Mouse (Mus musculus): Measurements from ENCODE around the gene Plod2. TPM values are rescaled to one million over a fixed set of nuclear protein-coding genes. Genes with fewer than 3 reads are reported as not detected.

The Plod2 gene
- polyA plus RNA-seq, 1 experiment from 2014 or later: 10.8 TPM

DNA sequence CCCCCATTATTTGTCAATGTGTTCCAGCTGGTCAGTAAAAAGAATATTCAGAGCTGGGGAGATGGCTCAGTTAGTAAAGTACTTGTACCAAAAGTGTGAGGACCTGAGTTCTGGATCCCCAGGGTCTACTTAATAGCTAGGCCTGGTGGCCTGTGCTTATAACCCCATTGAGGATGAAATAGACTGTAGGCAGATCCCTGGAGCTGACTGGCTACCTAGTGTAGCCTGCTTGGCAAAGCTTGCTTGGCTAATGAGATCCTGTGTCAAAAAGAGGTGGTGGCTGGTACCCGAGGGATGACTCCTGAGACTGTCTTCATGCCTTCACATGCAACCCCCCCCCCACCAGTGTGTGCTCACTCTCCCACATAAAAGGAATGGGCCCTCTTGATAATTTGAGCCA lies 2.1 kb downstream of the Plod2 start:
- Histone ChIP-seq H3K36me3 (no peaks in the 10 kb centered on the region), H3K27ac (replicated peaks) (no peak overlapping the region)
- 73% methylated on average over 1 of the region's 1 CpGs for WGBS

DNA sequence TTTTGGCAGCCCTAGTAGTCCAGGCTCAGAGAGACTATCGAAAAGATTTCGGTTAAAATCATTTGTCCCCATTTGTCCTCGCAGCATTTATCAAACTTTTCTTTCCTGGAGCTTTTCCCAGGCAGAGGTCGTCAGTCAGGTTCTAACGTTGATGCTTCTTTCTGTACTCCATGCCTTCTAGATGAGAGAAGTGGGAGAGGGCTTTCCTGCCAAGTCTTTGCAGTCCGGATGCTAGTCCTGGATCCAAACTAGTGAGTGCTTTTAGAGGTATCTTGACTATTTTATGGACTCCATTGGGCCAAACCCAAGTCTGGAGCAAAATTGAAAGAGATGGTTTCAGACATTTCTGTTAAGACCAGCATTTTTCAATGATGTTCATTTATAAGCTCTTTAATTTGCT lies 3.0 kb downstream of the Plod2 start:
- Histone ChIP-seq H3K4me1 (peaks cover 12% of the 10 kb centered on the region; the same call in 1 of the 2 replicates), H3K27ac (replicated peaks) (no peak overlapping the region), H3K9me3 (no peaks in the 10 kb centered on the region), H3K9ac (replicated peaks) (no peak overlapping the region), H3K4me3 (no peak overlapping the region), H3K27me3 (no peaks in the 10 kb centered on the region), H3K4me2 (replicated peaks) (no peak overlapping the region), H3K36me3 (no peaks in the 10 kb centered on the region)
- ATAC-seq (replicated peaks): no peak
- WGBS: 86% methylated on average over 6 of the region's 6 CpGs

More for the DNA sequence above, 2.1 kb downstream of the Plod2 start:
- peaks cover 12% of the 10 kb centered on the region; the same call in 1 of the 2 replicates for H3K4me1 ChIP-seq
- no peak for ATAC-seq (replicated peaks)
- no peak overlapping the region for H3K9ac ChIP-seq (replicated peaks)
- no peak overlapping the region for H3K4me3 ChIP-seq
- no peaks in the 10 kb centered on the region for H3K27me3 ChIP-seq
- H3K9me3 ChIP-seq: no peaks in the 10 kb centered on the region
- no peak overlapping the region for H3K4me2 ChIP-seq (replicated peaks)

DNA sequence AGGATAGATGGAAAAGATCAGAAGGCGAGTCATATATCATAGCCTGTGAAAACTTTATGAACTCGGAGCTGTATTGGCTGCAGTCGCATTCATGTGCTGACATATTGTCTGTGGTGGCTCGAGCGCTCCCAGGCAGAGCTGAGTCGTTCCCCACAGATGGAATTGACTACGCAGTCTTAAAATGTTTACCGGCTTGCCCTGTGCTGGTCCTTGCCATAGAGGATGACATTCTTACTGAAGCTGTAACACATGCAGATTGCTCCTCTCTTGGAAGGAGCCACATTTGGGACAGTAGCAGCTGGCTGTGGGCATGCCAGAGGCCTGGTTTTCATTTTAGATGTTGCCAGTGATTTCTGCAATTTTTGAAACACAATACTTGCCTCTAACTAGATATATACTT lies 4.4 kb downstream of the Plod2 start:
- Histone ChIP-seq H3K9me3 (no peaks in the 10 kb centered on the region), H3K27me3 (no peaks in the 10 kb centered on the region), H3K4me3 (no peak overlapping the region), H3K36me3 (no peaks in the 10 kb centered on the region), H3K9ac (replicated peaks) (no peak overlapping the region), H3K4me1 (peaks cover 10% of the 10 kb centered on the region; the same call in 1 of the 2 replicates), H3K4me2 (replicated peaks) (no peak overlapping the region), H3K27ac (replicated peaks) (no peak overlapping the region)
- ATAC-seq (replicated peaks): no peak
- 86% methylated on average over 8 of the region's 8 CpGs for WGBS

DNA sequence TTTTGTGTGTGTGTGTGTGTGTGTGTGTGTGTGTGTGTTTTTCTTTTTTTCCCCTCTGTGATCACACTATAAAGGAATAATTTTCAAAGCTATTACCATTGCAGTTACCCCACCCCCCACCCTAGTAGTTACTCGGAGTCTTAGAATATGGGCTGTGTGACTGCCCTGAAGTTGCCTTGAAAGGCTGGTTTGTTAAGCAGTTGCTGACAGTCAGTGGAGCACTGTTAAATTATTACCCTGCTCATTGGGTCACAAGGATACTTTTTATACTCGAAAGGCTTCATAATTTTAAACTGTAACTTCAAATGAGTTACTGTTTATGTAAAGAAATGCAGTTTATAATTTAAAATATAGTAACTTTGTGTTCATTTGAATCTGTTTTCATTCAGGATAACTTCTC lies 5.1 kb downstream of the Plod2 start:
- Histone ChIP-seq H3K27me3 (no peaks in the 10 kb centered on the region), H3K27ac (replicated peaks) (no peak overlapping the region), H3K4me3 (no peak overlapping the region), H3K36me3 (no peaks in the 10 kb centered on the region), H3K4me1 (peaks cover 5% of the 10 kb centered on the region; the same call in 1 of the 2 replicates), H3K9ac (replicated peaks) (no peak overlapping the region), H3K9me3 (no peaks in the 10 kb centered on the region), H3K4me2 (replicated peaks) (no peak overlapping the region)
- WGBS: 53% methylated on average over 2 of the region's 2 CpGs
- ATAC-seq (replicated peaks): no peak

DNA sequence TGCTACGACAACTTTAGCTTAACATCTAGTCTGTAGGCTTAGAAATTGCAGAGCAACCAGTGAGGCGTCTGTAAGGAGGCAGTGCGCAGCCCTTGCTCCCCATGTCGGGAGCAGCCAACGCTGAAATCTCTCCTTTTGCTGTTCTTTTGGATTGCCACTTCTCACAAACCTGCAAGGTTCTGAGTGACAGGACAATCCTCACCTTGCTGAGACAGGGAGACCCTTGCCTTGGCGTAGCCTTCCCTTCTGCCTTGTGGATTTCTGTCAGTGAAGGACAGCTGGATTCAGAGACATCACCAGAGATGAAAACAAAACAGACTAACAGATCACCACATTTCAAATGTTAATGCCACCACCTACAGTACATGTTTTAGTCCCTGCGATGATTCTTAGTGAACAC lies 5.8 kb downstream of the Plod2 start:
- no peak for ATAC-seq (replicated peaks)
- WGBS: 92% methylated on average over 7 of the region's 7 CpGs
- no peaks in the 10 kb centered on the region for H3K27me3 ChIP-seq
- no peak overlapping the region for H3K4me2 ChIP-seq (replicated peaks)
- H3K4me3 ChIP-seq: no peak overlapping the region
- H3K36me3 ChIP-seq: no peaks in the 10 kb centered on the region
- H3K9ac ChIP-seq (replicated peaks): no peak overlapping the region
- no peaks in the 10 kb centered on the region for H3K9me3 ChIP-seq
- peaks cover 4% of the 10 kb centered on the region; the same call in 1 of the 2 replicates for H3K4me1 ChIP-seq
- H3K27ac ChIP-seq (replicated peaks): no peak overlapping the region

DNA sequence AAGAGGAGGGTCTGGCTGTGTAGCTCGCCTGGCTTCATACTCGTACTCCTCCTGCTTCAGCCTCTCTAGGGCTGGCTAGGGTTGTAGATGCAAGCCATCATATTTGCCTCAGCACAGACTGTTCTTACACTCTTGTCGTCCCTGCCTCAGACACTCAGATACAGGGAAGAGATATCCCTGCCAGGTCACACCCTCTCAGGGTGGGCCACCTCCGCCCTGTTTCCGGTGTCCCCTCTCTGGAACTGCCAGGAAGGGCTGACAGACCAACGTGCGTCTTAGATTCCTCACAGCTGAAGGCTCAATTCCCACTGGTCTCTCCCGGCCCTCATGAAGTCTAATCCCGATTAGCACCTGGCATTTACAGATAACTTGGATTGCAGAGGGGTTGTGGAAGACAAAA lies 6.6 kb downstream of the Plod2 start:
- WGBS: 89% methylated on average over 9 of the region's 9 CpGs
- H3K9ac ChIP-seq (replicated peaks): no peak overlapping the region
- ATAC-seq (replicated peaks): no peak
- H3K4me3 ChIP-seq: no peak overlapping the region
- no peaks in the 10 kb centered on the region for H3K9me3 ChIP-seq
- no peaks in the 10 kb centered on the region for H3K4me1 ChIP-seq
- H3K36me3 ChIP-seq: no peaks in the 10 kb centered on the region
- no peak overlapping the region for H3K4me2 ChIP-seq (replicated peaks)
- no peak overlapping the region for H3K27ac ChIP-seq (replicated peaks)
- H3K27me3 ChIP-seq: no peaks in the 10 kb centered on the region

DNA sequence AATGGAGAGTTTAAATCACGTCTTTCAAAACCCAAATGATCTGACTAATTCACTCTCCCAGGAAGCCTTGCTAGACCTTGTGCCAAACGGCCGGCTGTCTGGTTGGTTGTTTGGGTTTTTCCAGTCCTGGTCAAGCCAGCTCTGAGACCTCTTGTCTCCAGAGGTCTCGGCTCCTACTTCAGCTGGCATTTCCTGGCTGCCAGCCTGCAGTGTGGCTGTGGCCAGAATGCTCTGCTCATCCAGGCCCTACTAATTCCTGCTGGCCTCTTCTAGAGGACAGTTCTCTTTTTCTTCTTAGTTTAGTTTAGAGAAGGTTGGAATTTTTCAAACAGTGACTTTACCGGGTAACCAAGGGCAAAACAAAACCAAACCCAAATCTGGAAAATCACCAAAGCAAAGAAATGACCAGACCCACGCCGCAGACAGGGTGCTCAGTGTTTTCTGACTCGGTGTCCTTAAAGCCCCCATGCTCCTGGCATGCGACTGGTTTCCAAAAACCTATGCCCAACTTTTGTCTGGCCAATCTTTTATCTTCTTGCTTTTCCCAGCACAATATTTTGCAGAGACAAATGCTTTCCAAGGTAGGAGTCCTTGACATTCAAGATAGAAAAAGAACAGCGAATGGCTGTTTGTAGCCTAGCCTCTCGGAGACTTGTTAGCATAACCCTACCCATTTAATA lies 7.9 kb downstream of the Plod2 start:
- Histone ChIP-seq H3K9ac (replicated peaks) (no peak overlapping the region), H3K4me2 (replicated peaks) (no peak overlapping the region), H3K4me1 (no peaks in the 10 kb centered on the region), H3K4me3 (no peak overlapping the region), H3K9me3 (no peaks in the 10 kb centered on the region), H3K27me3 (no peaks in the 10 kb centered on the region), H3K36me3 (no peaks in the 10 kb centered on the region), H3K27ac (replicated peaks) (no peak overlapping the region)
- ATAC-seq (replicated peaks): no peak
- WGBS: 86% methylated on average over 11 of the region's 11 CpGs

DNA sequence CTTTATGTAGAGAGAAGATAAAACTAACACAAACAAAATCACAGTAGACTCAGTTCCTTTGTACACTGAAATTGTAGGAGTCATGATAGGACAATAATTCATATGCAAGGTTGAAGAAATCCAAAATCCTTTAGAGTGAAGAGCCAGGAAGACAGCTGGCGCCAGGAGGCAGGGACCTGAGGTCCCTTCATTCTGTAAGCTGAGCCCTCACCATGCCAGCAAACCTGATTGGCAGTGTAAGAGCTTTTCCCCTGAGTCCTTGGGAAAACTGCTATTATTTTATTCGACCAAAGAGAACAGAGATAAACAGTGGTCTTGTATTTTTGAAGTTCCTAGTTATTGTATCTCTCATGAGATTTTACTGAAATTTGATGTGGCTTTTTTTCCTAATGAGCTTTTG lies 9.0 kb downstream of the Plod2 start:
- Histone ChIP-seq H3K4me3 (no peak overlapping the region), H3K27ac (replicated peaks) (no peak overlapping the region), H3K4me1 (no peaks in the 10 kb centered on the region), H3K9ac (replicated peaks) (no peak overlapping the region), H3K9me3 (no peaks in the 10 kb centered on the region), H3K36me3 (no peaks in the 10 kb centered on the region), H3K27me3 (no peaks in the 10 kb centered on the region), H3K4me2 (replicated peaks) (no peak overlapping the region)
- no peak for ATAC-seq (replicated peaks)
- WGBS: 75% methylated on average over 2 of the region's 2 CpGs

DNA sequence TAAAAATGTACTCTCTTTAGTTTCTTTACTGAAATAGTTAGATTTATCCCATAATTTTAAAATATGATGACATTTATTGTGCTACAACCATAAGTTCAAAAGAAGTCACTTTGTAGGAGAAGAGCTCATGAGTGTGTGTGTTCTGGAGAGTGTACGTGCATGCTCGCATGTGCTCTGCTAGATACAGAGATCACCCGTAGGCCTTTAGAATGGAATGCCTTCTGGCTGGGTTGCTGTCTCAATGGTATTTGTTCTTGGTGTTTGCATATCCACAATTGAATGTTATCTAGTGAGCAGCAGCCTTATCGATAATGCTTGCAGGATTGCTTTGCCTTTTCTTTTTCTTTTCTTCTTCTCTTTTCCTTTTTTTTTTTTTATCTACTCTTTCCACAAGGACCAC lies 9.6 kb downstream of the Plod2 start:
- no peaks in the 10 kb centered on the region for H3K9me3 ChIP-seq
- 88% methylated on average over 4 of the region's 4 CpGs for WGBS

DNA sequence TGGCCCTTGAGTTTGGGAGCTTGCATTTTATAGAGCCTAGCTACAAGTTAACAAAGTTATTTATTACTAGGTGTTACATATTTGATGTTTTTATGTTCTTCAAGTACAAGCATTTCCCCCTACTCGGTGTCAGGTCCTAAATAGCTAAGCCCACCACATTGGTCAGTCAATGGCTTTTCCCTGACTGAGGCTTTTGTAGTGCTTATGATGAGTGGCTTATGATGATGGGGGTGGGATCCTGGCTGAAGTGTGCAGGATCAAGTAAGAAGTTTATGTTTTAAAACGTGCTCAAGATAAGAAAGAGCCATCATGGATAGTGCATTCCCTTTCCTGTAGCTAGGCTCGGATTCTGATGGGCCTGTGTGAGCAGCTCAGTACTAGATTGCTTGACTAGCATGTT lies 10.7 kb downstream of the Plod2 start:
- no peak overlapping the region for H3K27ac ChIP-seq (replicated peaks)
- no peaks in the 10 kb centered on the region for H3K27me3 ChIP-seq
- no peak for ATAC-seq (replicated peaks)
- H3K9ac ChIP-seq (replicated peaks): no peak overlapping the region
- H3K36me3 ChIP-seq: no peaks in the 10 kb centered on the region
- H3K4me2 ChIP-seq (replicated peaks): no peak overlapping the region
- WGBS: 89% methylated on average over 3 of the region's 3 CpGs
- no peaks in the 10 kb centered on the region for H3K9me3 ChIP-seq
- H3K4me3 ChIP-seq: no peak overlapping the region
- no peaks in the 10 kb centered on the region for H3K4me1 ChIP-seq

More for the DNA sequence above, 9.6 kb downstream of the Plod2 start:
- ATAC-seq (replicated peaks): no peak
- H3K4me1 ChIP-seq: no peaks in the 10 kb centered on the region
- H3K4me3 ChIP-seq: no peak overlapping the region
- H3K27ac ChIP-seq (replicated peaks): no peak overlapping the region
- H3K9ac ChIP-seq (replicated peaks): no peak overlapping the region
- H3K4me2 ChIP-seq (replicated peaks): no peak overlapping the region
- H3K36me3 ChIP-seq: no peaks in the 10 kb centered on the region
- no peaks in the 10 kb centered on the region for H3K27me3 ChIP-seq

DNA sequence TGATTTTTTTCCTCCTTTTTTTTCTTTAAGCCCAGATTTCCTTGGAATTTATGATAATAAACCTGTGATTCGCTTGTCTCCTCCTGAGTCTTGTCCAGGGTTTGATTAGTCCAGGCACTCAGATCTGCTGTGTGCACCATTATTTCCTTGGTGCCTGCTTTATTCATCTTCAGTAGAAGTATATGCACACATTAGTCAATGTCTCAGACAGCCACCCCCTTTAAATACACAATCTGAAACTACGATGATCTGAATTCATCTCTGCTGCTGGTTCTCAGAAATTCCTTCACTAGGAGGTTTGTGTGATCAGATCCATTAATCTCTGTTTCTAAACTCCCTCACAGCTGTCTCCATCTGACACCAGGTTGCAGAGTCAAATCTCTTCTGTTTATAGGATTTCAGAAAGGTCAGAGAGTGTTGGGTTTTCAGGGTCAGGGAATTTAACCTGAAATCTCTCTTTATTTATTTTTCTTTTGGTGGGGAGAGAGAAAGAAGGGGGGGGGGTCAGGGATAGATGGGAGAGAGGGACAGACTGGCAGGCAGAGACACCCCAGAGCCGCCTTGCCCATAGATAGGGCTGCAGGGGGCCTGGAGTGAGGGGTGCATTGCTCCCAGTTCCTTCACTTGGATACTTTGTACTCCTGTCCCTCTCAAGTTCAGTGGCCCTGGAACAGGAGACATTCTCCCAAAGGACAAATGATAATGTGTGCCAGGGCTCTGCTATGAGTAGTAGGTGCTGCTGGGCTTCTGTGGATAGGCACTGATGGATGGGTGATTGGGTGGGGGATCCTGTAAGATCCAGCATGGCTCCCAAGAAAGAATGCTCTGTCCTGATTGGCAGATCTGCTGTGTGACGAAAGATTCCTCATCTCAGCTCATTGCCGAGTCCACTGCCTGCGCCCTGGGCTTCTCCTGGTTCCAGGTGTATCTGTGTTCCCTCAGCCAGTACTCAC lies 13.3 kb downstream of the Plod2 start:
- no peaks in the 10 kb centered on the region for H3K36me3 ChIP-seq
- H3K4me3 ChIP-seq: no peak overlapping the region
- H3K4me1 ChIP-seq: no peaks in the 10 kb centered on the region
- no peaks in the 10 kb centered on the region for H3K27me3 ChIP-seq
- no peak for ATAC-seq (replicated peaks)
- WGBS: 90% methylated on average over 6 of the region's 6 CpGs
- no peak overlapping the region for H3K27ac ChIP-seq (replicated peaks)
- H3K4me2 ChIP-seq (replicated peaks): no peak overlapping the region
- no peaks in the 10 kb centered on the region for H3K9me3 ChIP-seq
- no peak overlapping the region for H3K9ac ChIP-seq (replicated peaks)

DNA sequence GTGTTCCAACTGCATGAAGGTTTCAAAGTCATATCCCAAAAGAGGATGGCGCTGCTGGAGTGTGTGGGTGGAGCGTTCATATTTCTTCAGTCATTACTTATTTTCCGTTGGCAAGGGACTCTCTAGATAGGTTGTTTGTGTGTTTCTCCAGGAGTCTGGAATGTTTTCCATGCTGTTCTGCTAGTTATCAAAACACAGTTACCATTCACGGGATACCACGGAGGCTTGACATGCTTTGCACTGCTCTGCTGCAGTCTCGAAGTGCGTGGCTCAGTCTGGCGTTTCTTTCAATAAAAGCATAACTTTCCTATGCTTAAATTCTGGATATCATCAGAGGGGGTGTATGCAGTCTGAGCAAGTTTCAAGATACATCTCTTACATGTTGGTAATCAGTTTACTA lies 17.7 kb downstream of the Plod2 start:
- no peak for ATAC-seq (replicated peaks)
- no peak overlapping the region for H3K9ac ChIP-seq (replicated peaks)

More for the DNA sequence above, 17.7 kb downstream of the Plod2 start:
- Histone ChIP-seq H3K36me3 (no peaks in the 10 kb centered on the region), H3K4me2 (replicated peaks) (no peak overlapping the region), H3K27me3 (no peaks in the 10 kb centered on the region), H3K4me1 (peaks cover 7% of the 10 kb centered on the region; the same call in 1 of the 2 replicates), H3K4me3 (no peak overlapping the region), H3K9me3 (no peaks in the 10 kb centered on the region), H3K27ac (replicated peaks) (no peak overlapping the region)
- WGBS: 86% methylated on average over 8 of the region's 8 CpGs

Data from forebrain, embryonic 15.5 days (tissue).